Mouse (Mus musculus): Measurements from ENCODE around the gene Slx.
"Not testable (repeated sequence)": the region's sequence is repeated elsewhere in the genome, so short reads cannot be mapped to it uniquely, and the experiment has no call there.

Slx gene

GRCm38 (mm10) chrX:26545465-26545864 lies at the start of gene Slx:
Slx (minus strand) TSS chrX:26545565.
- DNase-seq (ENCODE audit: low spot score in 2 of 2), result not testable (repeated sequence)

All from heart, adult 9 months (tissue).